Mouse (Mus musculus) ES-E14 (cell line): Measurements from ENCODE around the gene Tns3.

Experiments used
- CHD2 ChIP-seq: IDR thresholded peaks from 2 replicates; pipeline ENCODE4 v1.6.1; 2014; ENCODE audit warnings: mild to moderate bottlenecking, low read depth, low read length, inconsistent platforms
- ZC3H11A ChIP-seq: IDR thresholded peaks from 2 replicates; pipeline ENCODE4 v1.6.1; 2012; ENCODE audit warnings: low read depth, mild to moderate bottlenecking, inconsistent platforms, low read length, borderline replicate concordance
- ZNF384 ChIP-seq: IDR thresholded peaks from 2 replicates; pipeline ENCODE4 v1.6.1; 2012; ENCODE audit warnings: low read depth, low read length, inconsistent platforms

- TF ChIP-seq ZNF384 (no peak), CHD2 (no peak), ZC3H11A (no peak)
These were observed 26.6 kb downstream of the Tns3 start for GRCm38 (mm10) chr11:8637469-8638447.
